Mouse (Mus musculus): Measurements from ENCODE around the gene Gm10318. TPM values are rescaled to one million over a fixed set of nuclear protein-coding genes. Genes with fewer than 3 reads are reported as not detected.

Gene Gm10318
- polyA plus RNA-seq, 1 experiment, result not detected

- no peak for DNase-seq (ENCODE audit: low read depth)
Observed at GRCm38 (mm10) chr10:77890987-77891565, 38.4 kb downstream of the Gm10318 start.

- DNase-seq (ENCODE audit: low read depth), result no peak
Observed at GRCm38 (mm10) chr10:77895562-77895961, 42.9 kb downstream of the Gm10318 start.

- DNase-seq (ENCODE audit: low read depth), result no peak
Observed at GRCm38 (mm10) chr10:77900126-77900525, 47.5 kb downstream of the Gm10318 start.

GRCm38 (mm10) chr10:77900903-77901818 is 48.5 kb downstream of the Gm10318 start:
- DNase-seq (ENCODE audit: low read depth), result no peak

- DNase-seq (ENCODE audit: low read depth), result no peak
Observed at GRCm38 (mm10) chr10:77901871-77902210, 49.2 kb downstream of the Gm10318 start.

- DNase-seq (ENCODE audit: low read depth), result no peak
Observed at GRCm38 (mm10) chr10:77902211-77902893, 49.7 kb downstream of the Gm10318 start, which contains the start of gene Lrrc3. TSS of gene Lrrc3 (minus strand) at chr10:77902536.

- DNase-seq (ENCODE audit: low read depth), result no peak
Observed at GRCm38 (mm10) chr10:77902894-77903715, 50.4 kb downstream of the Gm10318 start.

Other genes with a start within 250 kb of the Gm10318 start
- 270 and 286 TPM in 2 replicates for gene Sumo3, start 246.8 kb upstream of the Gm10318 start, polyA plus RNA-seq (2012; rRNA removed)
- gene Gm49325, start 246.7 kb upstream of the Gm10318 start, polyA plus RNA-seq (2012; rRNA removed), result 0.75 TPM in 1 of 2 replicates, not detected in the other
- 46.0 and 47.8 TPM in 2 replicates for gene Ube2g2, start 230.6 kb upstream of the Gm10318 start, polyA plus RNA-seq (2012; rRNA removed)
- 0.54 and 1.1 TPM in 2 replicates for gene Tspear, start 166.3 kb upstream of the Gm10318 start, polyA plus RNA-seq (2012; rRNA removed)
- not detected in 2 replicates for gene Gm19402, start 162.1 kb upstream of the Gm10318 start, polyA plus RNA-seq (2012; rRNA removed)
- gene Gm9508, start 155.6 kb upstream of the Gm10318 start, polyA plus RNA-seq (2012; rRNA removed), result not detected in 2 replicates
- not detected in 2 replicates for gene Gm10272, start 146.2 kb upstream of the Gm10318 start, polyA plus RNA-seq (2012; rRNA removed)
- gene Gm10024, start 141.4 kb upstream of the Gm10318 start, polyA plus RNA-seq (2012; rRNA removed), result not detected in 2 replicates
- gene Gm10142, start 137.1 kb upstream of the Gm10318 start, polyA plus RNA-seq (2012; rRNA removed), result not detected in 2 replicates
- not detected in 2 replicates for gene Krtap12-1, start 132.3 kb upstream of the Gm10318 start, polyA plus RNA-seq (2012; rRNA removed)
- gene Gm10100, start 126.4 kb upstream of the Gm10318 start, polyA plus RNA-seq (2012; rRNA removed), result not detected in 2 replicates
- not detected in 2 replicates for gene Gm18596, start 110.2 kb upstream of the Gm10318 start, polyA plus RNA-seq (2012; rRNA removed)
- gene Gm9736, start 101.5 kb upstream of the Gm10318 start, polyA plus RNA-seq (2012; rRNA removed), result not detected in 2 replicates
- gene Gm3233, start 93.2 kb upstream of the Gm10318 start, polyA plus RNA-seq (2012; rRNA removed), result not detected in 2 replicates
- gene Gm3238, start 81.5 kb upstream of the Gm10318 start, polyA plus RNA-seq (2012; rRNA removed), result not detected in 2 replicates
- gene Gm7138, start 75.9 kb upstream of the Gm10318 start, polyA plus RNA-seq (2012; rRNA removed), result not detected in 2 replicates
- gene Gm3250, start 70.3 kb upstream of the Gm10318 start, polyA plus RNA-seq (2012; rRNA removed), result not detected in 2 replicates
- gene Gm7137, start 64.7 kb upstream of the Gm10318 start, polyA plus RNA-seq (2012; rRNA removed), result not detected in 2 replicates
- not detected in 2 replicates for gene Gm9639, start 57.8 kb upstream of the Gm10318 start, polyA plus RNA-seq (2012; rRNA removed)
- not detected in 2 replicates for gene Gm19668, start 53.7 kb upstream of the Gm10318 start, polyA plus RNA-seq (2012; rRNA removed)
- gene Gm9507, start 41.0 kb upstream of the Gm10318 start, polyA plus RNA-seq (2012; rRNA removed), result not detected in 2 replicates
- gene Gm2696, start 38.2 kb upstream of the Gm10318 start, polyA plus RNA-seq (2012; rRNA removed), result not detected in 2 replicates
- gene Krtap10-4, start 25.8 kb upstream of the Gm10318 start, polyA plus RNA-seq (2012; rRNA removed), result not detected in 2 replicates
- gene Krtap10-10, start 16.9 kb upstream of the Gm10318 start, polyA plus RNA-seq (2012; rRNA removed), result 0.11 TPM in 1 of 2 replicates, not detected in the other
- gene Gm36176, start 6.1 kb upstream of the Gm10318 start, polyA plus RNA-seq (2012; rRNA removed), result not detected in 2 replicates
- gene Gm3285, start 9.1 kb downstream of the Gm10318 start, polyA plus RNA-seq (2012; rRNA removed), result not detected in 2 replicates
- 6.6 and 7.8 TPM in 2 replicates for gene Lrrc3, start 49.7 kb downstream of the Gm10318 start, polyA plus RNA-seq (2012; rRNA removed)
- gene Trpm2, start 117.7 kb downstream of the Gm10318 start, polyA plus RNA-seq (2012; rRNA removed), result 1.1 and 2.1 TPM in 2 replicates
- 54.7 and 66.3 TPM in 2 replicates for gene 1810043G02Rik, start 125.7 kb downstream of the Gm10318 start, polyA plus RNA-seq (2012; rRNA removed)
- 115 and 175 TPM in 2 replicates for gene Pfkl, start 157.2 kb downstream of the Gm10318 start, polyA plus RNA-seq (2012; rRNA removed)
- gene Dnmt3l, start 189.1 kb downstream of the Gm10318 start, polyA plus RNA-seq (2012; rRNA removed), result 1.2 and 6.6 TPM in 2 replicates
- 0.99 and 1.00 TPM in 2 replicates for gene Aire, start 190.8 kb downstream of the Gm10318 start, polyA plus RNA-seq (2012; rRNA removed)
- gene Icosl, start 216.4 kb downstream of the Gm10318 start, polyA plus RNA-seq (2012; rRNA removed), result 25.3 and 31.3 TPM in 2 replicates